Mouse (Mus musculus) liver, embryonic 13.5 days (tissue): Measurements from ENCODE around the gene Wfs1. TPM values are rescaled to one million over a fixed set of nuclear protein-coding genes. Genes with fewer than 3 reads are reported as not detected.

Experiments
- ATAC-seq: fragments of 200-750 bp; cut with Nextera tagmentation; 2 replicates; pipeline ENCODE4 v1.8.0; 2017; ENCODE audit warnings: low read depth, mild to moderate bottlenecking, moderate number of reproducible peaks, moderate library complexity
- DNase-seq: peaks from one replicate; pipeline ENCODE4 v3.0.0; 2022
- H3K27ac ChIP-seq: fragments of 300-500 bp; sonication (generic); 2 replicates; pipeline ENCODE4 v1.5.1; 2015; ENCODE audit warnings: moderate library complexity, mild to moderate bottlenecking, inconsistent platforms
- H3K27me3 ChIP-seq: fragments of 300-500 bp; sonication (generic); 2 replicates; pipeline ENCODE4 v1.6.1; 2015; ENCODE audit warnings: mild to moderate bottlenecking, inconsistent platforms
- H3K36me3 ChIP-seq: fragments of 300-500 bp; sonication (generic); 2 replicates; pipeline ENCODE4 v1.6.1; 2015; ENCODE audit warnings: mild to moderate bottlenecking, inconsistent platforms
- H3K4me1 ChIP-seq: fragments of 300-500 bp; sonication (generic); replicated peaks from 2 replicates; pipeline ENCODE4 v1.6.1; 2015; ENCODE audit warnings: inconsistent platforms
- H3K4me2 ChIP-seq: fragments of 300-500 bp; sonication (generic); 2 replicates; pipeline ENCODE4 v1.6.1; 2015; ENCODE audit warnings: inconsistent platforms, mild to moderate bottlenecking, moderate library complexity
- H3K4me3 ChIP-seq: fragments of 300-500 bp; sonication (generic); replicated peaks from 2 replicates; pipeline ENCODE4 v1.5.1; 2015; ENCODE audit warnings: mild to moderate bottlenecking, inconsistent platforms
- H3K9ac ChIP-seq: fragments of 300-500 bp; sonication (generic); 2 replicates; pipeline ENCODE4 v1.6.1; 2015; ENCODE audit warnings: mild to moderate bottlenecking, inconsistent platforms
- H3K9me3 ChIP-seq: fragments of 300-500 bp; sonication (generic); replicated peaks from 2 replicates; pipeline ENCODE4 v1.6.1; 2016; ENCODE audit warnings: inconsistent platforms
- WGBS: fragments of 180-500 bp; shearing (Covaris S2); methylation state at CpG from one replicate; pipeline ENCODE4 v1.1.7; 2015; ENCODE audit not compliant: insufficient replicate concordance; 5-methylcytosine and 5-hydroxymethylcytosine counted together
- polyA plus RNA-seq: library from polyadenylated mRNA; unstranded; fragments of >200 nt; fragmentation: Nextera tagmentation; extraction: Ambion mirVana; gene quantifications from 2 replicates; pipeline ENCODE4 v1.2.1, GENCODE M21; 2015

Wfs1 gene
- 1.1 and 1.2 TPM in 2 replicates for polyA plus RNA-seq

DNA sequence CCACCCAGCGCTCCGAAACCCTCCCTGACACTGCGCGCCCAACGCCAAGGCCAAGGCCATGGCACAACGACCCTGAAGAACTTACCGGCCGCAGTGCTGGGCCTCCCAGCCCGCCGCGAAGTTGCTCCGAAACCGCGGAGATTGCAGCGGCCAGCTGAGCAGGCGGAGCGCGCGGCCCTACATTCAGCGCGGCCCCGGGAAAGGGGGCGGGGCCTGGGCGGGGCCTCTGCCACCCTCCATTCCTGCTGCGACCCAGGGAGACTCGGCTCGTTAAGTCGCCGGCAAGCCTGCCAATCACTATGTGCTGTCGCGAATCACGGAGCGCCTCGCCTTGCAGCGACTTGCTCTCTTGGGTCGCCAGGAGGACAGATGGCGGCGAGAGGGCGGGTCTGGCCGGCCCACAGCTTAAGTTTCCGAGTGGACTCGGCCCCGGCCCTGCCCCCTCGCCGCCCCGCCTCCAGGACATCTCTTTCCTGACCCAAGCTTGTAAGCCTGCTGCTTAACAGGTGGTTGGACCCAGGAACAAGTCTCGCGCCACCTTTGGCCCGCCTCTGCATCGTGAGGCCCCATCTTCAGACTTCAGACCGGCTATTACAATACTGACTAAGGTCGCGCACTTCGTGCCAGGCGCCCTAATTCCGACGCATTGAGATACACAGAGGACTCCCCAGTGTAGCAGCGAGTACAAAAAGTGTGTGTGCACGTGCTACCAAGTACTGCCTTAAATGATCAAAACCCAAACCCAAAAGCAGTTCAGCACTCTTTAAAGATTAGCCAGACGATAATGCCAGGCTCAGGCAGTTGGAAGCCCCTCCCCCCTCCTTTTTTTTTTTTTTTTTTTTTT lies at the start of gene Wfs1:
TSS of gene Wfs1 (minus strand) at position 425 of the 844 bp plus-strand sequence.
- DNase-seq (peak; percentile 77), ATAC-seq (peak; percentile 93)
- Histone ChIP-seq H3K9me3 (no peaks in the 10 kb centered on the region), H3K27ac (no peak within 1 kb of the TSS), H3K4me3 (peak within 1 kb of the TSS; percentile 62), H3K4me1 (peaks cover 15% of the 10 kb centered on the region), H3K9ac (peak within 1 kb of the TSS; percentile 62), H3K36me3 (no peaks in the 10 kb centered on the region), H3K4me2 (peak within 1 kb of the TSS; percentile 71), H3K27me3 (peaks cover 15% of the 10 kb centered on the region)
- WGBS, result under 1% methylated on average over 60 of the region's 60 CpGs

DNA sequence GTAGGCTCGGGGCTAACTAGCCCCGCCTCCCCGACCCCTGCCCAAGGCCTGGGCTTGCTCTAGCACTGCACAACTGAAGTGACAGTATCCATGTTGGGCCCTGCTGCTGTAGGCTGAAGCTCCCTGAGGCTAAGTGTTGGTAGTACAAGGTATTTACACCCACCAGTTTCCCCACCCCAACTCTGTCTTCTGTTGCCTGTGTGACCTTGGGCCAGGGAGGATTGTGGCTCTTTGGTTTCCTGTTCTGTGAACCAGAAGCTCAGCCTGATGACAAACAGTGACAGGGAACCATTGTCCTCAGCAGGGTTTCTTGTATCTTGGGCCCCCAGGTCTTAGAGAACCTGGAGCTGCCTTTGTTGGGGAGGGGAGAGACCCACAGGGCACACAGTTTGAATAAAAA lies 47.9 kb upstream of the Wfs1 start:
- H3K36me3 ChIP-seq, result no peaks in the 10 kb centered on the region
- DNase-seq, result no peak
- no peak overlapping the region for H3K9ac ChIP-seq
- ATAC-seq, result no peak
- no peak overlapping the region for H3K27ac ChIP-seq
- H3K9me3 ChIP-seq, result no peaks in the 10 kb centered on the region
- 33% methylated on average over 3 of the region's 3 CpGs for WGBS
- no peak overlapping the region for H3K4me2 ChIP-seq
- no peak overlapping the region for H3K4me3 ChIP-seq
- H3K27me3 ChIP-seq, result 0 out of 2 replicates have a peak, but pooled peaks cover 4% of the 10 kb centered on the region
- no peaks in the 10 kb centered on the region; the same call in 1 of the 2 replicates for H3K4me1 ChIP-seq

DNA sequence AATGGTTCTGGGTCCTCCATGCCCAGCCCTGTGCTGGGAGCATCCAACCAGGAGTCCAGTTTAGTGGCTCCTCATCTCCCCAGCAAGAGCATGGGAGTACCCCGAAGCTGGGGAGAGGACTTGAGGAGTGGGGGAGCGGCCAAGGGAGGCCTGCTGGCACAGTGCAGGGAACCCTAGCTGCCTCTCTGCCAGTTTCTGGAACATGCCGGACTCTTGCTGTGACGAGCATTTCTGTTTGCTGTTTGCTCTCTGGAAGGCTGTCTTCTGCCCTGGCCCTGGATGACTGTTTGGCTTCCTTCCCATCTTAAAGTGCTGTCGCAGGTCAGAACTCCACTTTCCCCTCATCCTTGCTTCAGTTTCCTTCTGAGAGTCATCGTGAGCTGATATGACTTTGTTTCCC lies 46.9 kb upstream of the Wfs1 start:
- Histone ChIP-seq H3K9ac (no peak overlapping the region), H3K36me3 (no peaks in the 10 kb centered on the region), H3K4me3 (no peak overlapping the region), H3K27ac (no peak overlapping the region), H3K27me3 (peaks cover 10% of the 10 kb centered on the region), H3K9me3 (no peaks in the 10 kb centered on the region), H3K4me2 (no peak overlapping the region), H3K4me1 (no peaks in the 10 kb centered on the region)
- 63% methylated on average over 6 of the region's 6 CpGs for WGBS
- no peak for ATAC-seq
- no peak for DNase-seq

DNA sequence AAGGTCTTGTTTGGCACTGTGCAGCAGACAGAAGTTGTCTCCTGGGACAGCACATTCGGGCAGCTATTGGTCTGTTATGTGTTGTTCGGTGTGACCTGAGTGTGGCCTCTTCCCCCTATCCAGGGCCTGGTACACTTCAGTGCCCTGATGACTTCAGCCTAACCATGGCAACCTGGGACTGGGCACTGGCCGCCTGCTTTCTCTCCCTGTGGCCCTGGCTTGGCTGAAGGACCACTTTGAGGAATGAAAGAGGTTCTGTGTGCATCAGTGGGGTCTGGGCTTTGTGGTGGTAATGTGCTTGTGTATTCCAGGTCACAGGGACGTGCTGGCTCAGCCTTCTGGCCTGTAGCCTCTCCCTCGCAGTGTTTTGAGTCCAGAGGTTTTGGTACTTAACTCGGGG lies 46.2 kb upstream of the Wfs1 start:
- no peak for ATAC-seq
- 54% methylated on average over 6 of the region's 6 CpGs for WGBS
- Histone ChIP-seq H3K9me3 (no peaks in the 10 kb centered on the region), H3K27me3 (peaks cover 17% of the 10 kb centered on the region), H3K4me1 (no peaks in the 10 kb centered on the region), H3K9ac (no peak overlapping the region), H3K4me2 (no peak overlapping the region), H3K27ac (no peak overlapping the region), H3K36me3 (no peaks in the 10 kb centered on the region), H3K4me3 (no peak overlapping the region)
- DNase-seq, result no peak

DNA sequence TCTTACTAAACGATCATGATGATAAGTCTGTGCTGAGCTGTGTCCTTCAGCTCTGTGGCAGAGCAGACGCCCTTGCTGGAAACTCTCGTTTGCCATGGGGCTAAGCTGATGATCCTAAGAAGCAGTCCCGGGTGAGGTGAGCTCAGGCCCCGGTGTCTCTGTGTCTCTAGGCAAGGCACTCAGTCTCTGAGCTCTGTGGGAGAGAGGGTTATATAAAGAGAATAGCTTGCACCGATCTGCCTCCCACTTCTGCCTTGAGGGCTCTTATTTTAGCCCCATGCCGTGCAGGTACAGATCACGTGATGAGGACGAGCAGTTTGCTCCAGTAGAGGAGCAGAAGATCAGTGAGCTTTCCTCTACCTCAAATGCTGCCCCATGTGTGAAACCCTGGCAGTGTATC lies 41.7 kb upstream of the Wfs1 start:
- no peaks in the 10 kb centered on the region for H3K36me3 ChIP-seq
- no peak for DNase-seq
- H3K4me1 ChIP-seq, result peaks cover 13% of the 10 kb centered on the region
- H3K4me2 ChIP-seq, result no peak overlapping the region
- peaks cover 61% of the 10 kb centered on the region for H3K27me3 ChIP-seq
- H3K27ac ChIP-seq, result no peak overlapping the region
- no peak for ATAC-seq
- H3K9ac ChIP-seq, result no peak overlapping the region
- H3K4me3 ChIP-seq, result no peak overlapping the region
- WGBS, result 36% methylated on average over 9 of the region's 9 CpGs
- H3K9me3 ChIP-seq, result no peaks in the 10 kb centered on the region

DNA sequence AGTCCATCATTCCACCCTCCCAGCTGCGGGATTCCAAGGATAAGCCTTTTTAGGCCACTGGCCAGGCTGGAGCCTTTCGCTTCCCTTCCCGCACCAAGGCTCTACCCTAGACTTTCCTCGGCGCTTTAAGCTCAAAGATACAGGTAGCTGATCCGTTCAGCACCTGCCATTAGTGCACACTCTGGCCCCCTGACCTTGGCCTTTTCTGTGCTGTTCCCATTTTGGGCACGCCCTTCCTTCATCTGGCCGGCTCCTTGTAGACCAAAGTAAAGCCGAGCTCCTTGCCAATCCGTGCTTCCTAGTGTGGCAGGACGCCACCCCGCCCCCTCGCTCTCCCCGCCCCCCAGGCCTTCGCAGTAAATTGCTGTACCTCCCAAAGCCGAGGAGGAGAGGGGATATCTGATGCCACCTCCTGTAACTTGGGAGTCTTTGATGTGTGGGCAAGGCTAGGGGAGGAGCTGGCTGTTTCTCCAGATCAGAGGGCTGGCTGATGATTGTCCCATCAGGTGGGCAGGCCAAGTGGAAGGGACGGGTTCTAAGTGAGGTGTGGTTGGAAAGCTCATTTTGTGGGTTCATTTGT lies 40.4 kb upstream of the Wfs1 start:
- no peak overlapping the region for H3K27ac ChIP-seq
- peak overlapping the region; percentile 70; the same call in 1 of the 2 replicates for H3K4me2 ChIP-seq
- no peaks in the 10 kb centered on the region for H3K9me3 ChIP-seq
- H3K36me3 ChIP-seq, result no peaks in the 10 kb centered on the region
- DNase-seq (no peak), ATAC-seq (no peak)
- WGBS, result under 1% methylated on average over 17 of the region's 17 CpGs
- peaks cover 13% of the 10 kb centered on the region for H3K4me1 ChIP-seq
- H3K27me3 ChIP-seq, result peaks cover 65% of the 10 kb centered on the region
- peak overlapping the region; percentile 52; the same call in 1 of the 2 replicates for H3K4me3 ChIP-seq
- H3K9ac ChIP-seq, result no peak overlapping the region

DNA sequence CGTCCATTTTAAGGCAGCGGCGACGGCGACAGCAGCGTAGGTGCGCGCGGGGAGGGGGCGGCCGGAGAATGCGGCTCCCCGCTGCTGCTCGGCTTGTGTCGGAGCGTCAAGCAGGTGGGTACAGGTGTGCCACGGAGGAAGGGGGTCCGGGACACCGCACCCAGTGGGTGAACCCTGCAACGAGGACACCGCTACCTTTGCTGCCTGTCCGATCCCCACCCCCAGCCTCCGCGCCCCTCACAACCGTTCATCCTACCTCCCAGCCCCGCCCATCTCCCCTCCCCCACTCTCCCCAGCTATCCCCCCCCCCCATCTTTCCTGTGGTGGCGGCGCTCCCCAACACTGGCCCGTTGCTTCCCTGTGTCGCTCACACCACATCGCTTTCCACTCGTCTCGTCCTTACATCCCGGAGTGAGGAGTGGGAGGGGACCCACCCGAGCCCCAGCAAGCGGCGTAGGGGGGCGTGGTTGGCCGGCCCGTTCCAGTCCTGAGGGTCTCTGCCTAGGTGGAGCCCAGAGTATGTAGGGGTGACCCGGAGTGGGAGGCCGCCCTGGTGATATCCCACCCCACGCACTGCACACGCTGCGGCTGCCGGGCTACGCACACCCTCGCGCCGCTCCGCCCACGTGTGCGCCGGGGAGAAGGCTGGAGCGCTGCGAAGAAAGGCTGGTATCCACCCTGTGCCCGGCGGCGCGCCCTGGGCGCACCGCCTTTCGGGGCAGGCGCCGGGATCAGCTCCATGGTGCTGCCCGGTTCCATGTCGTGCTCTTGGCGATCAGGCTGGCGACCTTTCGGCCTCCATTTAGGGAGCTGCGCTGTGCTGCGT lies 39.7 kb upstream of the Wfs1 start:
- 2% methylated on average over 72 of the region's 72 CpGs for WGBS

DNA sequence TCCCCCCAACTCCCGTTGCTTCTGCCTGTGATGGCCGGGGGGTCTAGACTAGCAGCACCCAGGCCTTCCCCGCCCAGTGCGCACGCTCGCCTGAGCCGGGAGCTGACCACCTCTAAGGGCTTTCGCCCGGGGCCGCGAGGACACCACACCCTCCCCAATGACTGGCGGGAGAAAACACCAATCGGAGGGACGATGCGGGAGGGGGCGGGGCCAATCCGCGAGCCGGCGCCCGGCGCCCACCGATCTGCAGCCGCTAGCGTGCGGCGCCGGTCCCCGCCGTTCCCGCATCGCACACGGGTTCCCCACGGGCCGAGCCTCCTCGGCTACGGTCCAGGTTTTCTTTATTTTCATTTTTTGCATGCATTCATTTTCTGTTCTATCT lies 39.1 kb upstream of the Wfs1 start:
- H3K4me2 ChIP-seq, result peak overlapping the region; percentile 70
- peak; percentile 15 for DNase-seq
- ATAC-seq, result no peak
- WGBS, result 1% methylated on average over 37 of the region's 37 CpGs
- peak overlapping the region; percentile 52 for H3K4me3 ChIP-seq
- no peak overlapping the region for H3K9ac ChIP-seq
- H3K4me1 ChIP-seq, result peaks cover 13% of the 10 kb centered on the region
- no peaks in the 10 kb centered on the region for H3K36me3 ChIP-seq
- H3K27ac ChIP-seq, result no peak overlapping the region
- no peaks in the 10 kb centered on the region for H3K9me3 ChIP-seq
- H3K27me3 ChIP-seq, result peaks cover 77% of the 10 kb centered on the region

More for the DNA sequence above, 39.7 kb upstream of the Wfs1 start:
- peak overlapping the region; percentile 52 for H3K4me3 ChIP-seq
- peak overlapping the region; percentile 70 for H3K4me2 ChIP-seq
- H3K27me3 ChIP-seq, result peaks cover 72% of the 10 kb centered on the region
- ATAC-seq (no peak), DNase-seq (no peak)
- H3K9me3 ChIP-seq, result no peaks in the 10 kb centered on the region
- peaks cover 13% of the 10 kb centered on the region for H3K4me1 ChIP-seq
- H3K9ac ChIP-seq, result no peak overlapping the region
- no peak overlapping the region for H3K27ac ChIP-seq
- H3K36me3 ChIP-seq, result no peaks in the 10 kb centered on the region

DNA sequence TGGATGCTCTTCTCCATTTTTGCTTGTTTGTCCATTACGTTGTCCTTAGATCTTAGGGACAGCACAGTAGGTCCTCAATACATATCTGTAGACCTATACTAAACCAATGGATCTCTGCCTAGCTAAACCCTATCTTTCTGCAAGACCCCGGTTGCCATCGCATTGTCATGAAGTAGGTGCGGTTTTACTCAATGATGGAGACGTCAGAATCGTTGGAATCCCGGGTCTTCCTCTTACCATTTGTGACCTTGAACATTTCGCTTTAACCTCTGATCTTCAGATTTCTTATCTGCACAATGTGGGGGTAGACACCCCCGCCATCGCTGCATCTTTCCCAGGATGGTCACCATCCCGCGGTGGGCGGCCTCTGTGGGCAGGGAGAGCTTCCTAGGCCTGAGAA lies 38.7 kb upstream of the Wfs1 start:
- 14% methylated on average over 13 of the region's 13 CpGs for WGBS
- Histone ChIP-seq H3K36me3 (no peaks in the 10 kb centered on the region), H3K4me1 (peaks cover 13% of the 10 kb centered on the region), H3K27me3 (peaks cover 79% of the 10 kb centered on the region), H3K9ac (no peak overlapping the region), H3K4me3 (peak overlapping the region; percentile 52), H3K27ac (no peak overlapping the region), H3K4me2 (peak overlapping the region; percentile 70), H3K9me3 (no peaks in the 10 kb centered on the region)
- ATAC-seq (no peak), DNase-seq (no peak)

DNA sequence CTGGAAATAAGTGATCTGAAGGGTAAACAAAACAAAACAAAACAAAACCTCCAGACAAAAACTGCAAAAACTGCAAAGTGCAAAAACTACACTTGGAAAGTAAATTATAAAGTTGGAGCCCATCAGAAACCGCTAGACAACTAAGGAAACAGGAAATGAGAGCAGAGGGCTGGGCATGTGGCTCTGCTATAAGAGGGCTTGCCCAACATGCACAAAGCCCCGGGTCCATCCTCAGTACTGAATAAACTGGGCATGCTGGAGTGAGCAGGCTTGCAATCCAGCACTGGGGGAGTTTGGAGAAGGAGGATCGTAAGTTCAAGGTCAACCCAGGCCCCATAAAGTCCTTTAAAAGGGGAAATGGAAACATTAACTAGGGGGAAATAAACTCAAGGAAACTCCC lies 28.2 kb upstream of the Wfs1 start:
- H3K27me3 ChIP-seq, result no peaks in the 10 kb centered on the region
- no peak for DNase-seq
- H3K9ac ChIP-seq, result no peak overlapping the region
- no peaks in the 10 kb centered on the region for H3K4me1 ChIP-seq
- no peaks in the 10 kb centered on the region for H3K9me3 ChIP-seq
- H3K27ac ChIP-seq, result no peak overlapping the region
- no peak for ATAC-seq
- H3K4me3 ChIP-seq, result no peak overlapping the region
- H3K36me3 ChIP-seq, result no peaks in the 10 kb centered on the region
- H3K4me2 ChIP-seq, result no peak overlapping the region
- WGBS, result 35% methylated on average over 3 of the region's 3 CpGs

DNA sequence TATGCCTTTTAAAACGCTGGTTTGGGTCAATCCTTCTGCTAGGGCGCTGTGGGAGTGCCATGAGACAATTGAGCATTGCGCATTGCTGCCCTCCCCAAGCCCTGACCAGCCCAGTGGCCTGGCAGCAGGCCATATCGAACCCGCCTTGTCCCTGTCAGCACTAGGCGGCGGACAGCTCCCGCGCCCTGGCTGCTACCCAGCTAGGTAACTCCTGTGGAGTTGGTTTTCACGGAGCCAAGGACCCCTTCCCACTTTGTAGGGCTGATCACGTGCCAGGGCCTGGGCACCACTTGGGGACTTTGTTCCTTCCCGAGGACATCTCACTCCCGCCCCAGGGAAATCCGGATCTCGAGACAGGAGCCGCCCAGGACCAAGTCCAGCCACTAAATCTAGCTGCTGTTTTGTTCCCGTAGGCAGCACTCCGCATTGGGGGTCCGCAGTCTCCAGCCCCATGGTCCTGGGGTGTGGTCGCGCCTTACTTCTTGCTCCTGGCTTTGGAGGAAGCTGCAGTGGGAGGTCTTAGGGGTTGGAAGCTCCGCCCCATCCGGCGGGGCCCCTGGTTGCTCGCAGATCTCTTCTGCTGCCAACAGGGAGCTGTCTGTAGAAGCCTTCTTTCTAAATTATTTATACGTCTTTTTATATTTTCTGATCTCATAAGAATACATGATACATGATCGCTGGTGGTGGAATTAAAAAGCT lies 26.8 kb upstream of the Wfs1 start:
- ATAC-seq (no peak), DNase-seq (no peak)
- H3K36me3 ChIP-seq, result no peaks in the 10 kb centered on the region
- H3K4me2 ChIP-seq, result no peak overlapping the region
- H3K4me3 ChIP-seq, result no peak overlapping the region
- no peaks in the 10 kb centered on the region for H3K9me3 ChIP-seq
- 6% methylated on average over 27 of the region's 27 CpGs for WGBS
- H3K4me1 ChIP-seq, result no peaks in the 10 kb centered on the region
- H3K27ac ChIP-seq, result no peak overlapping the region
- no peak overlapping the region for H3K9ac ChIP-seq
- H3K27me3 ChIP-seq, result no peaks in the 10 kb centered on the region
